Mouse (Mus musculus): ENCODE data around the gene Rangrf. TPM values are rescaled to one million over a fixed set of nuclear protein-coding genes. Genes with fewer than 3 reads are reported as not detected.
"Not testable (repeated sequence)": the region's sequence is repeated elsewhere in the genome, so short reads cannot be mapped to it uniquely, and the experiment has no call there.

Rangrf gene
- polyA plus RNA-seq, 1 experiment, result 39.0 TPM

- DNase-seq (ENCODE audit: low spot score), result no peak
Observed at GRCm38 (mm10) chr11:68979320-68979733, 4.3 kb upstream of the Rangrf start.

DNA sequence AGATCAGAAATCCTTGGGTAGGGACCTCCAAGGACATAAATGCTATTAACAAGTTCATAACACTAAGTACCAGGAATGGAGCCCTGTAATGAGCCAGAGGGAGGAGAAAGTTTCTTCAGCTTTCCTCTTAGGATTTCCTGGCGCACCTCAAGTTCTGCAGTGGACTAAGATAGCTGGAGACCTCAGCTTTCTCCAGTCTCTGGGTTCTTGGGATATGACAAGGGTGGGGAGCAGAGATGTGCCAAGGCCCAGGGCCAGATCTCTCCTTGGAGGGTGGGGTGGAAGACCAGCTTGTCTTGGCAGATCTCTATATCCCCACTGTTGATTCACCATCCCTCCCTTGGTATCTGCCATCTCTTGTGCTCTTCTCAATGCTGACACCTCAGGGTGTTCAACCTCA, 616 bp upstream of the Rangrf start:
- DNase-seq (ENCODE audit: low spot score), result no peak

DNA sequence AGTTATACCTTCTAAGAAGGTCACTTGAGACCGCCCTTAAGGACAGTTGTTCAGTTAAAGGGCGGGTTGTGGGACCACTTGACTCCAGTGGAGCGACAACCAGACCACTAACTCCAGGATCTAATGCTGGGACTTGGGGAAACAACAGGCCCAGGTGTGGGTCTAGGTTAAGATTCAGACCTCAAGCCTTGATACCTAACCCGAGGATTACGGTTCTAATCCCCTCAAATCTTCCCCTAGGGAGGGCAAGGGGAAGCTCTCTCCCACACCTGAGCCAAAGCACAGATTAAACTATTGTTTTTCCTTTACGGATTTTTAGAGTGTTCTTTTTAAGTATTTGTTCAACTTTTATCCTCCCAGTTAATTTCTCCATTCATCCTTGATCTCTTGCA, 930 bp downstream of the Rangrf start:
- no peak for DNase-seq (ENCODE audit: low spot score)

DNA sequence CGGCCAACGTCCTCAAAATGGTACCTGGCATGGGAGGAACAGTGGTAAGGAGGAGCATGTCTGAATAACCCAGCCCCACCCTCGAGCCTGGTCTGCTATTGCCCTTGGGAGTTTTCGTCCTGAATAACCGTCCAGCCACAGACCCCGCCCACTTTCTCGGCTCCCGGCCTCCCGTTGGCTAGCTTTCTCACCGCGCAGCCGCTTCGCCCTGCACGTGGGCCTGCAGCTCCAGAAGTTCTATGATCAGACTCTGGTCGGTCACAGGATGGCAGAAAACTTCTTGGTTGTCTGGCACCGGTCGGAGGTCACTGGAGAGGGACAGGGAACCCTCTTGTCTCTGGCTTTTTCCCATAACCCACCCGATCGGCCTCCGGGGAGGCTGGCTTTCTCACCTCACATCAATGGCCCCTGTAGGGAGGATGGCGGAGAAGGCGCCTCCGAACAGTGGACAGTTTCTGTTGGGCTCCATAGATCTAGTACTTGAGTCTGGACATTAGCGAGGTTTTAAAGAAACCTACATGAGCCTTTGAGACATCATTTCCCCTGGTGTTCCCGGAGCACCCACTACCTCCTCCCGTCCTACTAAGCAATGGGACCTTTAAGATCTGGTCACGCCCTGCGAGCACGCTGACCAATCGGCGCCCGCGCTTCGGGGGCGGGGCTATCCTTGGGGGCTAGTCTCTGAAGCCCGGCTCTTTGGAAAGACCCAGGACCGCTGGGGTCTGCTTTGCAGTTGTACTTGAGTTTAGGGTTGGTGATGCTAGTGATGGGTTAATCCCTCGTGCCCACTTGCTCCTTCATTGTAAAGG, 1.5 kb downstream of the Rangrf start:
- peak; percentile 55 for DNase-seq (ENCODE audit: low spot score)

GRCm38 (mm10) chr11:68970232-68970631, 4.8 kb downstream of the Rangrf start:
- no peak for DNase-seq (ENCODE audit: low spot score)

GRCm38 (mm10) chr11:68968752-68969151, 6.2 kb downstream of the Rangrf start:
- DNase-seq (ENCODE audit: low spot score), result no peak

GRCm38 (mm10) chr11:68967337-68968282, 7.4 kb downstream of the Rangrf start, which contains the start of gene Slc25a35:
Slc25a35 (plus strand) TSS chr11:68968131.
- peak; percentile 81 for DNase-seq (ENCODE audit: low spot score)

DNA sequence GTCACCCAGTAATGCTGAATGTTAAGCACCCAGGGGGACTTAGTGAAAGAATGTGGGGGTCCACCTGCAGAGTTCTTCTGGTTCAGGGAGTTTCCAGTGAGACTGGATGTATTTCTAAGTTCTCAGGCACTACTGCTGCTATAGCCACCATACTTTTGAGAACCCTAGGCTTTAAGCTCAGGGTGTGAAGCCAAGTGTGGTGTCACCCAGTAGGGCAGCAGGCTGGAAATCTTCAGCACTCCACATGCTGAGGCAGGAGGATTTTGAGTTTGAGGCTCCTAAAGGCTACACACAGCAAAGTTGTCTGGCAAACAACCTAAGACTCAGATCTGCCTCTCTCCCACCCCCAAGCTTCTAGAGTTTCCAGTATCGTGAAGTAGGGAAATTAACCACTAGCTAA, 8.4 kb downstream of the Rangrf start:
- DNase-seq (ENCODE audit: low spot score), result no peak

DNA sequence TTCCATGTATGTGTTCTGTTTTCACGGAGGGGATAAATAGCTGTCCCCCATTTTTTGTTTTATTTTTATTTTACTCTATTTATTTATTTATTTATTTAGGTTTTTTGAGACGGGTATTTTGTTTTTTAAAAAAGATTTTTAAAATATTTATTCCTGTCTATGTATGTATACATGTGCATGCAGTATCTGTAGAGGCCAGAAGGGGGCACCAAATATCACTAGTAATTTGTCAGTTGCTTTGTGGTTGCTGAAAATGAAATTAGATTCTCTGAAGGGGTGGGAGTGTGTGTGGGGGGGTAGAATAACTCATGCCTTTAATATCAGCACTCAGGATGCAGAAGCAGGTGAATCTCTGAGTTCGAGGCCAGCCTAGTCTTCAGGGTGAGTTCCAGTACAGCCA, 9.1 kb downstream of the Rangrf start:
- DNase-seq (ENCODE audit: low spot score), result no peak

GRCm38 (mm10) chr11:68965050-68965449, 9.9 kb downstream of the Rangrf start:
- DNase-seq (ENCODE audit: low spot score), result no peak

DNA sequence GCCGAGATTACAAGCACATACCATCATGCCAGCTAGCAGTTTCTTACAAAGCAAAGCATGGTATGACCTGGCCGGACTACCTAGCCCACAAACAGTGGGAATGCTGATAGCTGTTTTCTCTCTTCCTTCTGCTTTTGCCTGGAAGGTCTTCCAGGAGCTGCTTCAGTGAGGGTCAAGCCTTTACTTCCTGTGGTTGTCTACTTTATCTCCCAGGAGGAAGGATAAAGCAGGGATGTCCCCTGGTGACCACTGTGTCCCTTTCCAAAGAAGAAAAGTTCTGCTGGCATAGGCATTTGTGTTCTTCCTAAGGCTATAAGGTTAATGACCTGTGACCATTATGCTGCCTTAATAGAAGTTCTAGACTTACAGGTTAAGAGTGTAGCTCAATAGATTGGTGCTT, 11.6 kb downstream of the Rangrf start:
- no peak for DNase-seq (ENCODE audit: low spot score)

GRCm38 (mm10) chr11:68962159-68962558, 12.8 kb downstream of the Rangrf start:
- DNase-seq (ENCODE audit: low spot score), result not testable (repeated sequence)

- no peak for DNase-seq (ENCODE audit: low spot score)
Observed at GRCm38 (mm10) chr11:68961596-68961995, 13.4 kb downstream of the Rangrf start.

DNA sequence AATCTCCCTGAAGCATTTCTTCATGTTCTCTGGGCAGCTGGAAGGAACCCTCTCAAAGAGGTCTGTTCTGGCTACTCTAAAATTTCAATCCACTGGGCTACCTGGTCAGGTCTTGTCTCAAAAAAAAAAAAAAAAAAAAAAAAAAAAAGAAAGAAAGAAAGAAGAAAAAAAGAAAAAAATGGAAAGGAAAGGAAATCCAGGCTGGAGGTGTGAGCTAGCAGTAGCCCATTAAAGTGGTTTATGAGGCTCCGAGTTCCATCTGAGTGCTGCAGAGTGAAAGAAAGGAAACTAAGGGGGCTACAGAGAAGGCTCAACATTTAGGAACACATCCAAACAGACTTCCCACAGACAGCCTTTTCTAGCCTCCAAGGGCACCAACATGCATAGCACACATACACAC, 17.0 kb downstream of the Rangrf start:
- no peak for DNase-seq (ENCODE audit: low spot score)

DNA sequence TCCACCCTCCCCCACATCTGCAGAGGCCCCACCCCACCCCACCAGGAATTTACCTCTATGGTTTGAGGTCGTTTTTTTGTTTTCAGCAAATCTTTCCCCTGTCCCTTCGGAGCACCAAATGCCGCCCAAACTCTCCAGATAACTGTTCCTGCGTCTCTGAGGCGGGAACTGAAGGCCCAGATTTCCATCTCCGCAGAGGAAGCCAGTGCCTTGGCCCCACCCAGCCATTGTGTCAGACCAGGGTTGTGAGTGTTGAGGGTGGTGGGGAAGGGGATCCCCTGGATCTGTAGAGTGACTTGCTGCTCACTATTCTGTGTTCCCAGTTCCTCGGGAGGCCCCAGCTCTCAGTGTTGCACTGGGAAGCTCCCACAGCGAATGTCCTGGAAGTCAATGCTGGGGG, 17.7 kb downstream of the Rangrf start, which contains the start of gene Arhgef15:
Arhgef15 (minus strand) TSS at position 173 of the 400 bp plus-strand sequence.
- DNase-seq (ENCODE audit: low spot score), result no peak

- no peak for DNase-seq (ENCODE audit: low spot score)
Observed at GRCm38 (mm10) chr11:68956697-68957096, 18.3 kb downstream of the Rangrf start.

DNA sequence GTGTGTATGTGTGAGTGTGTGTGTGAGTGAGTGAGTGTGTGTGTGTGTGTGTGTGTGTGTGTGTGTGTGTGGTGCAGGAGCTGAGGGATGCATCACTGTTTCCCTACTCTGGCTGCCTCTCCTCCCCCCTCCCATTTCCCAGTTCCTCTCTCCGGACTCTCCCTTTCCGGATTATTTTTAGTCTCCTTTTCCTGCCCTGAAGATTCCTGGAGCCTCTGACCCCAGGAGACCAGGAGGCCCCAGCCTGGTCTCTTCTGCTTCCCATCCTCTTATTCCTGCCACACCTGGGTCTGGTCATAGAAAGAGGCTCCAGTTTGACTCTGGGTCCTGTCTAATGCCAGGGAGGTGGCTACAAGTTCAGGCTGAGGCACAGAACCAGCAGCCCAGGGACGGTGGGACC, 18.9 kb downstream of the Rangrf start:
- DNase-seq (ENCODE audit: low spot score), result no peak

- DNase-seq (ENCODE audit: low spot score), result no peak
Observed at GRCm38 (mm10) chr11:68955473-68955872, 19.5 kb downstream of the Rangrf start.

- DNase-seq (ENCODE audit: low spot score), result no peak
Observed at GRCm38 (mm10) chr11:68954408-68954807, 20.6 kb downstream of the Rangrf start.

GRCm38 (mm10) chr11:68953903-68954302, 21.1 kb downstream of the Rangrf start:
- no peak for DNase-seq (ENCODE audit: low spot score)

DNA sequence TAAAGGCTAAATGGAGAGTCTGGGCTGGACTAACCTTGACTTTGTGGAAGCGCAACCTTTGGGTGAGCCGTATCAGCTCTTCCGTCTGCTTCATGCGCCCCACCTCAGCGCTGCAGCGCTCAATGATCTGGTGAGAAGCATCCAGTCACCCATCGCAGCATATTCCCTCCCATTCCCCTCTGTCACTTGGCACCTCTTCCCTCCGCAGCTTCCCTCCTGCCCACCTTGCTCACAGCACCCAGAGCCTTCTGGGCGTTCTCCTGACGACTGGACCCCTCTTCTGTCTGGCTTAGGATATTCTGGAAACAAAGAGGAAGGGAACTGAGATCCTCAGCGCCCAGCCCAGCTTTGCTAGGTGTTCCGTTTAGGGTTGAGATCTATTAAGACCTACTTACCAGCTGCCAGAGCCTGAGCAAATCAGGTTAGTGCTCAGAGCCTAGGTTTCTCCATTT, 27.4 kb downstream of the Rangrf start:
- no peak for DNase-seq (ENCODE audit: low spot score)

- no peak for DNase-seq (ENCODE audit: low spot score)
Observed at GRCm38 (mm10) chr11:68946806-68947440, 28.1 kb downstream of the Rangrf start.

All from urinary bladder, adult 2 months (tissue).